Mouse (Mus musculus): Measurements from ENCODE around the gene Pkd1l3.
A peak's percentile ranks its signal among the peaks of the same experiment; 100 is the strongest.

Pkd1l3 gene

DNA sequence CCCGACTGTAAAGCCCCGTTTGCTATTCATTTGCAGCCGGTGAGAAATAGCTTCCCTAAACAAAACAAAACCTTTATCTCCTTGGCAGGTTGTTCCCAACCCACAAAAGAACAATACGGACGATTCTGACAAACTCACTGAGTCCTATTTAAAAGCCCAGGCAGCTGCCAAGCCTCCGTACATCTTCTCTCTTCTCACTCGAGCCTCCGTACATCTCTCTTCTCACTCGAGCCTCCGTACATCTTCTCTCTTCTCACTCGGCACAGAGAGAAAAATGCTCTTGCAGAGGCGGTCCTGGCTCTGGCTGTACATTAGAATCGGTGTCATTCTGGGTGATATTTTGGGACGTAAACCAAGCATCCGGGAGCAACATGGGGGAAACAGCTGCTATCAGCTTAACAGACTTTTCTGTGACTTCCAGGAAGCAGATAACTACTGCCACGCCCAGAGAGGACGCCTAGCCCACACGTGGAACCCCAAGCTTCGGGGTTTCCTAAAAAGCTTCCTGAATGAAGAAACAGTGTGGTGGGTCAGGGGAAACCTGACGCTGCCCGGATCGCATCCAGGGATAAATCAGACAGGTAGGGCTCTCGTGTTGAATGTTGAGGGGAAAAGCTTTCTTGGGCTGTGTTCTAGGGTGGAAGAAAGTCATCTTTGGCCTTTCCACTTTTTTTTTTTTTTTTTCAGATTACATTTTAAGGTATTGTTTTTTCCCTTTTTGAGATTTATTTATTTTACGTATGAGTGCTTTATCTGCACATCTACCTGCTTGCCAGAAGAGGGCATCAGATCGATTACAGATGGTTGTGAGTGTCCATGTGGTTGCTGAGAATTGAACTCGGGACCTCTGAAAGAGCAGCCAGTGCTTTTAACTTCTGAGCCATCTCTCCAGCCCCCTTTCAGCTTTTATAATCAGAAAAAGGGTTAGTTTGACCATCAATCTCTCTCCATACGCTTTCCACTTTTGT, at the start of gene Pkd1l3:
Pkd1l3 (plus strand) TSS at position 275 of the 968 bp plus-strand sequence.
- no peak for DNase-seq (ENCODE audit: low spot score)

DNA sequence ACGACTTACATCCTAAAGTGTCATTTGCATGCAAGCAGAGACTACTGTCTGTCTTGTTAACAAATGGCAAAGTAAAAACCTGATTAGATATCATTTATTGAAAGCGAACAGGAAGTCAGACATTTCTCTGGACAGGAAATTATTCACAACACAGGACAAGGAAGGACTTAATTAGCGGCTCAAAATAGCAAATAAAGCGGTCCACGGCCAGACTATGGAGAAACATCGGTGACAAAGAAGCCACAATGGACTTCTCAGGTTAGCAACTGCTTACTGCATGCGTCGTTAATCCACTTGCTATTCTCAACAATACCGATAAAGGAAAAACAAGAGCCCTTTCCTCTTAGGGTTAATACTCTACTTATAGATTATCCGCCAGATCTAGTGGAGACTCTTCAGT, 49.6 kb upstream of the Pkd1l3 start:
- no peak for DNase-seq (ENCODE audit: low spot score)

DNA sequence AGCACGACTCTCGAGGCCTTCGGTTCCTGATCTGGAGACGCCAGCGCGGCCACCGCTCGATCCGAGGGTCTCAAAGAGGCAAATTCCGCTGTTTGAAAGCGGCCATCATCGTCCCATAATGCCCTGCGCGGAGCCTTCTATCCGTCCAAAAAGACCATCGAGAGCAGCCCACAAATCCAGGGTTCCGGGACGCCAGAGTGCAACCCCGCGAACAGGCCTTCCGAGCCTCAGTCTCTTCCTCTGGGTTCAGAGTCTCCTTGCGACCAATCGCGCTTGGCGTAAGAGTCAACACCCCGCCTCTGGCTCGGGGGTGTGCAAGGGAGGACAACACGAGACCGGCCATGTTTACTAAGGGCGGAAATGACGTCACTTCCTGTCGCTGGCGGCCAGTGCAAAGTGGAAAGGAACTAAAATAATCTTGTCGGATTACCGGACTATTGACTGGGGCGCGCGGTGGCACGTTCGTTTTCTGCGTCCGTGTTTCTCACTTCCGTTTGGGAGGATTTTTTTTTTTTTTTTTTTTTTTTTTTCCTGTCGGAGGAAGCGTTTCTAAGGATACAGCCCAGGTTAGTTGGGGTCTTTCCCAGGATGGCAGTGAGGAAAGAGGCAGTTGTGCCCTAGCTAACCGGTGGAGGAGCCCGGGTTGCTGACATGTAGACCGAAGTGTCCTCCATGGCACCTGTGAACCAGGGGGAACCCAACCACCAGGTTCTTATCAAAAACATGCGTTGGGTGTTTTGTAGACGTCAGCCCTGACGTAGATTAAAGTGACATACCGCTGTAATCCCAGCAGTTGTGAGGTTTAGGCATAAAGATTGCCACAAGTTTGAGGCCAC, 48.6 kb upstream of the Pkd1l3 start, which contains the start of the genes Dhx38 and Txnl4b:
Dhx38 (minus strand) TSS at position 364 of the 836 bp plus-strand sequence.
Txnl4b (plus strand) TSS at position 395 of the 836 bp plus-strand sequence.
- DNase-seq (ENCODE audit: low spot score): peak; percentile 95

DNA sequence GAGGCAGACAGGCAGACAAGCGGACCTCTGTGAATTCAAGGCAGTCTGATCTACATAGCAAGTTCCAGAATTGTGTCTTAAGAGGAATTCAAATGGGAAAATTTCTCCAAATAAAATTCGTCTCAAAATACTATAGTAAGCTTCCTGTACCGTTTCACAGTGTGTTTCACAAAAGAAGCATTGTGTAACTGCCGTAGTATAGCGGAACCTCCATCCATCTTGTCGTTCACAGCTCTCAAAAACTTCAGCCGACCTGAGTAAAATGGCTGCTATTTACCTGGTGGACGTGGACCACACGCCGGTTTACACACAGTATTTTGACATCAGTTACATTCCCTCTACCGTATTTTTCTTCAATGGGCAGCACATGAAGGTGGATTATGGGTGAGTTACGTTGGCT, 43.2 kb upstream of the Pkd1l3 start:
- DNase-seq (ENCODE audit: low spot score): no peak

DNA sequence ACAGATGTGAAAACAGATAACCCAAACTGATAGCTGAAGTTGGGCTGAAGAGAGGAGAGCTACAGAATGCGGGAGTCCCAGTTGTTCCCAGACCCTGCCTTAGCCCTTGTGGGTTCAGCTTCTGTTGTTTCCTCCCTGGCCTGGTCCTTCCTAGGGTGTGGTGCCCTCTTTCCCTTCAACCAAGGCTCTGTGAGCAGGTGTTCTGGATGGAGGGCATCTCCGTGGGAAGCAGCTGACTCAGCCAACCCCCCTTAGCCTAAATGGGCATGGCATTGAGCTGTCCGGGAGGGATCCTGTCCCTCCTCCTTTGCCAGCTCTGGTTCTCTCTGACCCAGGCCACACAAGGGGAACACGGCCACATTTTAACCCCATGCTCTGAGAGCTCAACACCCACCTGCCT, 38.0 kb upstream of the Pkd1l3 start:
- no peak for DNase-seq (ENCODE audit: low spot score)

DNA sequence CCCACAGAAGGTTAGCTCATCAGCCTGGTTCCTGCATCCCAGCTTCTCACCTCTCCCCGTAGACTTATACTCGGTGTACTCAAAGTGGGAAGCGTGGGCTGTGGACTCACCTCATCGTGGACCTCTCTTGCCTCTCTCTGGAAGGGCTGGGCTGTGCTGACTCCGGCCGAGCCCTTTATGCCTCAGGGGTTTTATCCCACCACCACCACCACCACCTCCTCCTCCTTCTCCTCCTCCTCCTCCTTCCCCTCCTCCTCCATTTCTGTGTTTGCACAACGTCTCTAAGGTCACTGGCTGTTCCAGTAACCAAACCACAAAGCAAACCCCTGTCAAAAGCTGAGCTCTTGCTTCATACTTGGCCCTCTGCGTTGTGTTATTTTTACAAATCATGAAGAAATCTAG, 35.4 kb upstream of the Pkd1l3 start, which contains the start of gene Hp:
Hp (minus strand) TSS at position 273 of the 402 bp plus-strand sequence.
- DNase-seq (ENCODE audit: low spot score): no peak

DNA sequence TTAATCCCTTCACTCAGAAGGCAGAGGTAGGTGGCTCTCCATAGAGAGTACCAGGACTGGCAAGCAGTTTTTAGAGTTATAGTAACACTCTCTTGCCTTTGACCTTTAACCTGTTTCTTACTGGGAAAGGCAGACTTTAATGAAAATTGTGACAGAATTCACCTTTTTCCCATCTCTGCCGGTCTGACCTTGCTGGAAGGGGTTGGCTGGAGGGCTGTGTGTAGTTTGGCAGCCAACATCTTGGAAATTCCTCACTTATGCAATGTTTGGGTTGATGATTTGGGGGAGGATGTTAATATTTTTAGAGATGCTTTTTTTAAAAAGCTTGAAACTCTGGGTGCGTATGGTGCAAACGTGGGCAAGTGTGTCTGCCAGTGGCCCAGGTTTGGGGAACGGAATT, 30.0 kb upstream of the Pkd1l3 start:
- no peak for DNase-seq (ENCODE audit: low spot score)

DNA sequence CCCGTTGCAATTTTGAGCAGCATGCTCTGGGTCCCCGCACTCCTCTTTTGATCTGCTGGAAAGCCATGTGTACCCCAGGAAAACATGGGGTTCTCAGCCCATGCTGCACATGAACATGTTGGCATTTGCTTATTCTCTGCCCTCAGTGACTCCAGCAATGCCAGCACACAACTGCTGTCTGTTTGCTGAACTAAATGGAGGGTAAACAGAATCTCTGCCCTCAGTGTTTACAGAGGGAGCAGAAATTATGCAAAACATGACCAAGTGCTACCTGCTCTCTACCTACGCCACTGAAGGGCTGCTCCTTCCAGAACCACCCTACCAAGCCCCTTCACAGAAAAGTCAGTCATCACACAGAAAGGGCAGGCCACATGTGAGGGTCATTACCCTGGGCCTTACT, 29.5 kb upstream of the Pkd1l3 start:
- DNase-seq (ENCODE audit: low spot score): no peak

DNA sequence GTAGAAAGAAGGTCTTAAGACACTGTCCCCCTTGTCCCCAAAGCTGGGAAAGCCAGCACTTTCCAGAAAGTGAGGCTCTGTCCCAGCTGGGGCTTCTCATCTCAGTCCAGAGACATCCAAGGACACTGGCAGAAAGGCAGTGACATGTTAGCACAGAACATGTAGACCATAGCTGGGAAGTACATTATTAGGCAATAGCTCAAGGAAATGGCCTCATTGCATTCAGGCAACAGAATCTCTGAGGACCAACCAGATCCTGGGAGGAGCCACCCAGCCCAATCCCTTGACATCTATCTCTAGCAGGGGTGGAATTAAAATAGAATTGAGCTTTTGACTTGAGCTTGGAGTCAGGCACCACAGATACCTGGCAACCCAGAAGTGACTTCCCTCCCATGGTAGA, 28.7 kb upstream of the Pkd1l3 start:
- no peak for DNase-seq (ENCODE audit: low spot score)

DNA sequence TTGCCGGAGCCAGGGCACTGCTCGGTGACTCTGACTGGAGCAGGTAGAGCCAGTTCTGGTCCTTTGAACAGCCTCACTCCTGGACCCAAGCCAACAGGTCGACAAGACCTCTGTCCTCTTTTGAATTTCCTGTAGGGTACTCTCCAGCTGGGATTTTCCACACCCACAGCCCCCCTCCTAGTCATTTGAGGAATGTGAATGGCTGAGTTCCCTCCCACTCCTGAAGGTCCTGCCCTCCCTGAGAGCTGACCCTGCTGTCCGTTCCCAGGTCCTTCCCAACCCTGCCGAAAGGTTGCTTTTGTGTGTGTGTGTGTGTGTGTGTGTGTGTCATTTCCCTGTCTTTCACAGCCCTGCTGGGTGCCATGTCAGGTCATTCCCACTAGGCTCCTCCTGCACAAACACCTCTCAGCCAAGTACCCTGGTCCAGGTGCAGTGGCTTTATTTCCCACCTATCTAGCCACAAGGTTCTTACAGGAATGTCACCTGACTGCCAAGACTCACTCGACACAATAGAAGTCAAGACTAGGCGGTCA, 27.3 kb upstream of the Pkd1l3 start:
- DNase-seq (ENCODE audit: low spot score): no peak

DNA sequence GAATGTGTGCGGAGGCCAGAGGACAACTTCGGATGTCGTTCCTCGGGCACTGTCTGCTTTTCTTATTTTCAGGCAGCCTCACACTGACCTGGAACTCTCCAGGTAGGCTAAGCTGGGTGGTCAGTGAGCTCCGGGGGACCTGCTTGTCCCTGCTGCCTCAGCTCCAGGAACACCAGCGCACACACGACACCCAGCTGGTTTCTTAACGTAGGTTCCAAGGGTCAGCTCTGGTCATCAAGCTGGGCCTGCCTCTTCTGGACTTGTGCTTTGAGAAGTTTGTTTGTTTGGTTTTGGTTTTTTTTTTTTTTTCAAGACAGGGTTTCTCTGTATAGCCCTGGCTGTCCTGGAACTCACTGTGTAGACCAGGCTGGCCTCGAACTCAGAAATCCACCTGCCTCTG, 23.4 kb upstream of the Pkd1l3 start:
- DNase-seq (ENCODE audit: low spot score): no peak

DNA sequence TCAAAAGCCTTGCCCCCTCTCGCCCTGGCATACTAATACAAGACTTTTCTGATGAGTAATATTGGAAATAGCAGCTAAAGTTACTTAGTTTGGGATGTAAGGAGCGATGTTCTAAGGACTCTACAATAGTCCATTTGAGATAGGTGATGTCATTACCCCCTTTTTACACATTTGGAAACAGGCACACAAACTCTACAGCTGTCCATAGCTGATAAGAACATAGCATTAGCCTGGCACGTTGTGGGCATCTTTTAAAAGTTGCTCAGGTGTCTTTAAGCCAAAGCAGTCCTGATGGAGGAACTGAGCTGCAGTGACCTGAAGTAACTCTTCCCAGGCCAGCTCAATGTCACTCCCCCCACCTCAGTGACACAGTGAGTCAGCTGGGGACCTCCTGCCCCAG, 22.9 kb upstream of the Pkd1l3 start:
- DNase-seq (ENCODE audit: low spot score): no peak

DNA sequence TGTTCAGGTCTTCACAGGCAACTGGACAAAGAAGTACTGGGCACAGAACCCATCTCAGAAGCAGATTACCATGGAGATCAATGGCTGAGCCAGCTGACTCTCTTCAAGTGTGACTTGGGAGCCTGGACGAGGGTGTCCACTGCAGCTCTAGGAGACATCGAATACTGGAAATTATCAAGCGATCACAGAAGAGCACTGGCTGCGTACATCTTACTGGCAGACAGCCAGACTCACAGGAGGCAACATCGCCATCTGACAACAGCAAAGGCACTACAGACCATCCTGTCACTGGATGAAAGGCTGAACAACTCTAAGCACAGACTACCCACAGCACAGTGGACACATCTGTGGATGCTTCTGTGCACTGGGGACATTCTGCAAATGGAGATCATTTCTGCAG, 22.2 kb upstream of the Pkd1l3 start:
- no peak for DNase-seq (ENCODE audit: low spot score)

DNA sequence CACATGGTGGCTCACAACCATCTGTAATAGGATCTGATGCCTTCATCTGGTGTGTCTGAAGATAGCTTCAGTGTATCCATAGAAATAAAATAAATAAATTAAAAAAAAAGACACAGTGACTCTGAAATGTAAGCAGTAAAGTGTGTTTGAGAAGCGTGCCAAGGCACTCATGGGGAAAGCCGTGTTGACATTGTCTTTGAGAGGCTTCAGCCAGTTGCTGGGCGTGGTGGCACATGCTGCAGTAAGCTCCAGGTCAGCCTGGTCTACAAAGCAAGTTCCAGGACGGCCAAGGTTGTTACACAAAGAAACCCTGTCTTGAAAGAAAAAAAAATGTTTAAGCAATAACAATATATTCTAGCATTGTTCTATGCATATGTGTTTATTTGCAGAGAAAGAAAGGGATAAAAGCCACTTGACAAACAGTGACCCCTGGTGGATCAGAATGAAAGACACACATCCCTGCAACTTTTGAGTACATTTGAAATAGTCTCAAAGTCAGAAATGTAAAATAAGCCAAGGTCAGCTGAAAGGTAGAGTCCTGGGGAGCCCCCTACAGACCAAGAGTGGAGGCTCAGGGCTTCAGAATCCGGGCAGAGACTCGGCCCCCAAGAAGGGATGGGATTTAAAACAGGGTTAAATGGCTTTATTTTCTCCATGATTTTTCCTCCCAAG, 21.1 kb upstream of the Pkd1l3 start:
- no peak for DNase-seq (ENCODE audit: low spot score)

DNA sequence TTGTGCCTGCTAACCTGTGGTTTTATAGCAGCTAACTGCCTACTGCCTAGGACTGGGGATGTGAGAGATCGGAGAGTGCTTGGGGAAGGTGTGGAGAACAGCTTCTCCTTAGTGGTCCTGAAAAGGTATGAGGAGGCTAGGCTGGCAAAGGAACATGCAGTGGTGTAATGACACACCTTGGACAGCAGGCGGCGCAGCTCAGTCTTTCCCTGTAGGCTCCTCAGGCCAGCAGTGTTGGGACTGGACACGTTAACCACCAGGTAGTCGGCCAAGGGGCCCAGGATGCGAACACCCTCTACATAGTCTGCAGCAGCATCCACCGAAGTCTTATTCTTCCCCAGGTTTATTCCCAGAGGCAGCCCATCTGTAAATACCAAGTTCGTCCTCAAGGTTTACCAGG, 18.5 kb upstream of the Pkd1l3 start:
- DNase-seq (ENCODE audit: low spot score): no peak

DNA sequence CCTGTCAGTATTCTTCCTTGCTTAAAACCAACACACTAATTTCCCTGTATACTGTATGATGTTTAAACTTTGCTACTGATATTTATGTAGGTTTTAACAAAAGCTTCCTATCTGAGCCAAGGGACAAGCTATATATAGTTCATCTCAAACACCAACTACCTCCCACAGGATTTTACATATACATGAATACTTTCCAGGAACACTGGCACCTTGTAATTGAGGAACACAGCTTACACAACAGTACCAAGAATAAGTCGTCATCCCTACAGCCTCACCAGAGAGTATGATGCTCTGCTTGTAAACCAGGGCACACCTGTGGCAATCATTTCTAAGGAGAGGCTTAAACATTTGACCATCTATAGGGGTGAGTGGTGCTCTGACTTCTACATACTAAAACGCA, 7.6 kb upstream of the Pkd1l3 start:
- DNase-seq (ENCODE audit: low spot score): no peak

DNA sequence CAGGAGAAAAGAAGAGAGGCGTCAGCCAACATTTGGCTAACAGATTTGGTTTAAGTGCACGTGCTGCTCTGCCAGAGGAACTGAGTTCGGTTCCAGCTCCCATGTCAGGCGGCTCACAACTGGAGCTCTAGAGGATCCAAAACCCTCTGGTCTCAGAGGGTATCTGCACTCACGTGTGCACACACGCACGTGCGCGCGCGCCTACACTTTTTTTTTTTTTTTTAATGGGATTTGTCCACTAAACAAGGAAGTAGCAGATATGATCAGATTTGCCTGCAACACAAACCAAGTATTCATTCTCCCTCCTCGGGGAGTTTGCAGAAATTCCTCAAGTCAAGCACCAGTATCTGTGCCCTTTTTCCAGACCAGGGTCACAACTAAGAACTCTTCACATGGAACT, 6.7 kb upstream of the Pkd1l3 start:
- DNase-seq (ENCODE audit: low spot score): no peak

DNA sequence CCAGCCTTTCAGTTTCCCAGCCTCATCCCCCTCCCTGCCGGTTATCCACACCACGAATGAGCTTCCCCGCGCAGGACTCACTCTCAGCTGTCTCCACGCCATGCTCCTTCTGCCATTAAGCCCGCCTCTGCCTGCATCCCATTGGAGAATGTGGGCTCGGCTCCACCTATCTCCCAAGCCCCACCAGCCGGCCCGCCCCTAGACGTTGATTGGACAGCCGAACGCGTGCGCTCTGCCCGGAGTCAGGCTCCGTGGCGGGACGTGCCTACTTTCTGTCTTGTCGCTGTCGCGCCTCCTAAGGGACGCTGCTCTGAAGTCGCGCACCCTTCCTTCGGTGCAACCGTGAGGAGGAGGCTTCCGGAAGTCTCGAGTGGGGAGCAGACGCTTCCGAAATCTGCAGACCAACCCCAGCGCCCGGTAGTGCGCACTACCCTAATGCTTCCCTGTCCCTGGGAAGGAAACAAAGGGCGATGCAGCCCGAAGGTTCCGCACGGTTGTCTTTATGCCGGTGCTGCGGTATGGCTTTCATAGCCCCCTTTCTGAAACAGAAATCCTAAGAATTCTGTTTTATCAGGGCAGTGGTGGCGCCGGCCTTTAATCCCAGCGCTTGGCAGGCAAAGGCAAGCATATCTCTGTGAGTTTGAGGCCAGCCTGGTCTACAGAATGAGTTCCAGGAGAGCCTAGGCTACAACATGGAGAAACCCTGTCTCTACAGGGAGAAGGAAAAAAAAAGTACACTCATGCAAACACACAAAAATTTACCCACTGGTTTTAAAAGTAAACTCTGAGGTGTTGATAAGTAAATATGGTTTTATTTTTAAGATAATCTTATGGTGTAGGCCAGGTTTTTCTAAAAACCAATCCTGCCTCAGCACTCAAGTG, 5.8 kb upstream of the Pkd1l3 start, which contains the start of gene Dhodh:
Dhodh (minus strand) TSS at position 403 of the 882 bp plus-strand sequence.
- DNase-seq (ENCODE audit: low spot score): peak; percentile 82

DNA sequence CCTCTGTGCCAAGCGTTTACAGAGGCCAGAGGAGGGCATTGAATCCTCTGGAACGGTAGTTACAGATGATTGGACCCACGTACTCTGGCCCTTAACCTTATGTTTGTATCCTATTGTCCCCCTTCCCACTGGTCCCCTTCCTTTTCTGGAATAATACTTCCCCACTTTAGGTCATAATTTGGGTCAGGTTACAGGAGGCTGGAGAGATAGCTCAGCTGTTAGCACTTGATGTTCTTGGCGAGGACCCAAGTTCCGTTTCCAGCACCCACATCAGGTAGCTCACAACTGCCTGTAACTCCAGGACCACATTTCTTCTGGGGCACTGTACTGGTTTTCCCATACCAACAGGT, 5.2 kb upstream of the Pkd1l3 start:
- DNase-seq (ENCODE audit: low spot score): no peak

DNA sequence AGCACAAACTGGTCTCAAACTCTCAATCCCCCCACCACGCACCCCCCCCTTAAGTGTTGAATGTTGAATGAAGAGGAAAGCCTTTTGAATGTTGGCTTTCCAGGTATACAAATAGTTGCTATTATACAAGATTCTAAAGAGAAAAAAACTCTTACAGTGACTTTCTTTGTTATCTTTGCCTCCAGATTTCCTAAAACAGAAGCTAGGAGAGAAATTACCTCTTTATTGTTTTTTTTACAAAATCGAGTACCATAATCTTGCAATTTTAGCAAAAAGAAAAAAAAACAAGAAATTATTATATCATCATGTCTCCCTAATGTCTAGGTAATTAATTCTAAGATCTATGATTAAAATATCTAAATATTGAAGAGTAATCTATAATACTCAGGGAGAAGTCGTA, 1.3 kb downstream of the Pkd1l3 start:
- DNase-seq (ENCODE audit: low spot score): no peak

DNA sequence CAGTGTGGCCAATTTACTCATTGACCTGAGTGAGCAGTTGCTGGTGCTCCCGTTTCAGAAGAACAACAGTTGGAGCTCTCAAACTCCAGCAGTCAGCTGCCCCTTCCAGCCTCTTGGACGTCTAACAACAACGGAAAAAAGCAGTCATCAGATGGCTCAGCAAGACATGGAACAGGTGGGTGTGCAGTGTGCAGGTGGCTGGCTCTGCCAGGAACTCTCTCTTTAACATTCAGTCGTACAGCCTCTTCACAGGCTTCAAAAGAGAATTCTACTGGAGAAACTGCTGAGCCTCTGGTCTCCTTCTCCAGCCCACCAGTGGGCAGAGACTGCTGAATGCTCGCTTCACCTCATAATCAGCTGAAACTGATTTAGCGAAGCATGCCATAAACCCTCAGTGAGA, 14.3 kb downstream of the Pkd1l3 start:
- no peak for DNase-seq (ENCODE audit: low spot score)
